Mouse (Mus musculus): Measurements from ENCODE around the gene Rps27a.

- TF ChIP-seq CTCF (IDR thresholded peaks at IDR 0.05; ENCODE audit: control insufficient read depth, insufficient read depth, low read length) (no peak), POLR2A (IDR thresholded peaks at IDR 0.05; ENCODE audit: borderline replicate concordance, control insufficient read depth, low read depth, low read length) (no peak)
Observed at GRCm38 (mm10) chr11:29546762-29547161, 1.1 kb downstream of the Rps27a start.
